Mouse (Mus musculus) forebrain, embryonic 10.5 days (tissue): ENCODE results near the gene Gria3. TPM values are rescaled to one million over a fixed set of nuclear protein-coding genes. Genes with fewer than 3 reads are reported as not detected.

Source experiments
- DNase-seq: peaks from one replicate; pipeline ENCODE4 v3.0.0-alpha.2; 2017; ENCODE audit warnings: low spot score; ENCODE audit errors: extremely low spot score
- H3K27ac ChIP-seq: fragments of 300-500 bp; sonication (generic); 2 replicates; pipeline ENCODE4 v1.5.1; 2016; ENCODE audit warnings: mild to moderate bottlenecking
- H3K27me3 ChIP-seq: fragments of 300-500 bp; sonication (generic); 2 replicates; pipeline ENCODE4 v1.6.1; 2016; ENCODE audit warnings: mild to moderate bottlenecking; ENCODE audit not compliant: poor library complexity, severe bottlenecking
- H3K36me3 ChIP-seq: fragments of 300-500 bp; sonication (generic); replicated peaks from 2 replicates; pipeline ENCODE4 v1.6.1; 2016; ENCODE audit warnings: mild to moderate bottlenecking, moderate library complexity
- H3K4me1 ChIP-seq: fragments of 300-500 bp; sonication (generic); 2 replicates; pipeline ENCODE4 v1.6.1; 2016
- H3K4me3 ChIP-seq: fragments of 300-500 bp; sonication (generic); 2 replicates; pipeline ENCODE4 v1.5.1; 2016; ENCODE audit warnings: mild to moderate bottlenecking, moderate library complexity
- H3K9me3 ChIP-seq: fragments of 300-500 bp; sonication (generic); 2 replicates; pipeline ENCODE4 v1.6.1; 2016; ENCODE audit warnings: mild to moderate bottlenecking, moderate library complexity
- WGBS: fragments of 180-500 bp; shearing (Covaris S2); methylation state at CpG from one replicate; pipeline ENCODE4 v1.1.7; 2016; 5-methylcytosine and 5-hydroxymethylcytosine counted together
- polyA plus RNA-seq: library from polyadenylated mRNA; unstranded; fragments of >200 nt; fragmentation: Nextera tagmentation; extraction: Ambion mirVana; gene quantifications from 2 replicates; pipeline ENCODE4 v1.2.1, GENCODE M21; 2016

Gene Gria3
- 2.3 and 2.5 TPM in 2 replicates for polyA plus RNA-seq

DNA sequence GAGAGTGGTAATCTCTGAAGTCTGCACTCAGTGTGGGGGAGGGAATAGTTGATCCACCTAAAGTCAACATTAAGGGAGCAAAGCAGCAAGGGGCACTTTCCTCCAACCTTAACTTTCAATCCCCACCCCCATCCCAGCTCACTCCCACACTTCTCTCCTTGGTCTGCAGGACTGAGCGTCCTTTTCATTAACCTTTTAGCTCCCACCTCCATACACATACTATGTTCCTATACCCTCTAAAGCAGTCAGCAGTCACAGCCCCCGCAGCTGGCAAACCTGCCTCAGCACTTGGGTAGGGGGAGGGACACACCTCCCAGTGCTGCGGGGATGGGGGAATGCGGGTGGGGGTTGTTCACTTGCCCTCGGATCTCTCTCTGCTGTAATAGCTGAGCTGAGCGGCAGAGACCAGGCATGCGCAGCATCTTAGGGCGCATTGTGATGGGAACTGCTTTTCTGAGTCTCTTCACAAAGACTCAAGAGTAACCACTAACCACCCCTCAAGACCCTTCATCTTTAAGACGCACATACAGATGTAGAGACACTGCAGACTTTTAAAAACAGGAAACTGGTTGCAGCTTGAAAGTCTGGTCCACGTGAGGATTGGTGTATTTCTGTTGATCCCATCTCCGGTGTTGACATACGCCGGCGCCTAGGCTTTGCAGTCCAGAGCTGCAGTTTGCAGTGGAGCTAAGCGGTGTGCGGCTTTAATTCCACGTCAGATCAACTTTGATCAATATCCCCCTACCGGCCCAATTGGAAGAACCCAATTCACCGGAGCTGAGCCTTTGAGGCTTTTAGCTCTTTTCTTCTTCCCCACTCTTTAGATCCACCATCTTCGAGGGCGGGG lies at the start of gene Gria3:
Gria3 (plus strand) TSS at position 797 of the 847 bp plus-strand sequence.
- Histone ChIP-seq H3K27me3 (peaks cover 45% of the 10 kb centered on the region), H3K27ac (peak within 1 kb of the TSS; percentile 73), H3K9me3 (no peaks in the 10 kb centered on the region), H3K4me3 (peak within 1 kb of the TSS; percentile 54), H3K4me1 (peaks cover 19% of the 10 kb centered on the region), H3K36me3 (no peaks in the 10 kb centered on the region)
- DNase-seq = peak; percentile 32
- 20% methylated on average over 21 of the region's 21 CpGs for WGBS

DNA sequence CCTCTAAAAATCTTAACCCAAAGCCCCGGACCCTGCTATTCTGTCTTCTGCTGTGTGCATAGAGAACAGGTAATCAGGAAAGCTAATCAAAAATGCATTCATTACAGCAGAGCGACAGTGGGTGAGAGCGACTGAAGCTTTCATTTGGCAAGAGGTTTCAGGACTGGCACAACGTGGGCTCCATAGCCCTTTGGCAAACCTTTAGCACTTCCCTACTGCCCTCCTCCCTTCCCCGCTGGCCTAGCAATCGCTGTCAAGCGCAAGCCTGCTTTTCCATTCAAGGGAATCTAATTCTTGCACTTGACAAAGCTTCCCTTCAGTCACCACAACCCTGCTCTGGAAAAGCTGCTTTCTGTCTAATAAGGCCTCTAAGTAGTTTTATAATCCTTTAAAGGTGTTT lies 13.6 kb upstream of the Gria3 start:
- Histone ChIP-seq H3K4me1 (no peaks in the 10 kb centered on the region), H3K4me3 (no peak overlapping the region), H3K36me3 (no peaks in the 10 kb centered on the region), H3K27ac (no peak overlapping the region), H3K9me3 (no peaks in the 10 kb centered on the region), H3K27me3 (no peaks in the 10 kb centered on the region)
- no peak for DNase-seq
- 60% methylated on average over 7 of the region's 7 CpGs for WGBS

DNA sequence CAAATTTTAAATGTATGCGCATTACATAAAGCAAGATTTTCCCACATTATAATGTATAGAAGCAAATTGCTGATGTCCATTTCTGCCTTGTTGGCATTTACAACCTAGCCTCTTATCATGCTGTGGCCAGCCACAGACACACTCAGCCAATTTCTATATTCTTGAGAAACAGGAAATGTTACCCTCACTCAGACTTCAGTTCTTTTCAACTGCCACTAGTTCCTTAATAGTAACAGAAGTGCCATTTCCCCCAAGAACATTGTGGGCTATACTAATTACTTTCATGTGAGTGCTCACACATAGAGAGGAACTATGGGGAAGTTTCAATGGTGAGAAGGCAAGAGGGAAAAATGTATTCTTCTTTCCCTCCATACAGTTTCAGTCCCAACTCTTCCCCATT lies 11.6 kb upstream of the Gria3 start:
- Histone ChIP-seq H3K4me3 (no peak overlapping the region), H3K9me3 (no peaks in the 10 kb centered on the region), H3K36me3 (no peaks in the 10 kb centered on the region), H3K4me1 (no peaks in the 10 kb centered on the region), H3K27ac (no peak overlapping the region), H3K27me3 (no peaks in the 10 kb centered on the region)
- no peak for DNase-seq
- WGBS = 97% methylated on average over 1 of the region's 1 CpGs

DNA sequence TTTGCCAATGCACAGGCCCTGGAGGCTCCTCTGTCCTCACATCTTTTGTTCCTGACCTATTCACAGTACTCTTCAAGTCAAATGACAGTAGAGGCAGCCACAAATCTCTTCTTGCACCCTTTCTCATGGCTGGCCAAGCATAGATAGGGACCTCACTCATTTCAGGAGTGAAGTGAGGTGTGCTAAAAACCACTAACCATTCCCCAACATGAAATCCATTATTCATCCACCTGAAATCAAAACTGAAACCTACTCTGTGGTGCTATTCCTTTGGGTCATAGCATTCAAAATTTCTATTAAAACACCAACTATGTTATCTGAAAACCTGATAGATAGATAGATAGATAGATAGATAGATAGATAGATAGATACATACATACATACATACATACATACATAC lies 2.2 kb upstream of the Gria3 start:
- no peak overlapping the region for H3K27ac ChIP-seq
- no peak overlapping the region for H3K4me3 ChIP-seq
- H3K9me3 ChIP-seq = no peaks in the 10 kb centered on the region
- H3K4me1 ChIP-seq = peaks cover 18% of the 10 kb centered on the region
- peaks cover 29% of the 10 kb centered on the region for H3K27me3 ChIP-seq
- DNase-seq = no peak
- H3K36me3 ChIP-seq = no peaks in the 10 kb centered on the region

DNA sequence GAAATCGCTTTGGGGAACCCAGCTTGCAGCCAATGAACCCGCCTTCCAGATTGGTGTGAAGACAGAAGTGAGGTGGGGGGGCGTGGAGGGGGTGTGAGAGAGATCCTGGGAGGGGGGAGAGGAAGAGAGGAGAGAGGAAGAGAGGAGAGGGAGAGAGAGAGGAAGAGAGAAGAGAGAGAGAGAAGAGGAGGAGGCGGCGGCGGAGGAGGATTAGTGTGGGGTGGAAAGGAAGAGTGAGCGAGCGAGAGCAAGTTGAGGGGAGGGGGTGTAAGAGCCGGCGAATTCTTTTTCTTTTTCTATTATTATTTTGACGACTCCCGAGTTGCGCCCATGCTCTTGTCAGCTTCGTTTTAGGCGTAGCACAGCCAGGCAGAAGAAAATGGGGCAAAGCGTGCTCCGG lies 532 bp downstream of the Gria3 start:
- DNase-seq = no peak

DNA sequence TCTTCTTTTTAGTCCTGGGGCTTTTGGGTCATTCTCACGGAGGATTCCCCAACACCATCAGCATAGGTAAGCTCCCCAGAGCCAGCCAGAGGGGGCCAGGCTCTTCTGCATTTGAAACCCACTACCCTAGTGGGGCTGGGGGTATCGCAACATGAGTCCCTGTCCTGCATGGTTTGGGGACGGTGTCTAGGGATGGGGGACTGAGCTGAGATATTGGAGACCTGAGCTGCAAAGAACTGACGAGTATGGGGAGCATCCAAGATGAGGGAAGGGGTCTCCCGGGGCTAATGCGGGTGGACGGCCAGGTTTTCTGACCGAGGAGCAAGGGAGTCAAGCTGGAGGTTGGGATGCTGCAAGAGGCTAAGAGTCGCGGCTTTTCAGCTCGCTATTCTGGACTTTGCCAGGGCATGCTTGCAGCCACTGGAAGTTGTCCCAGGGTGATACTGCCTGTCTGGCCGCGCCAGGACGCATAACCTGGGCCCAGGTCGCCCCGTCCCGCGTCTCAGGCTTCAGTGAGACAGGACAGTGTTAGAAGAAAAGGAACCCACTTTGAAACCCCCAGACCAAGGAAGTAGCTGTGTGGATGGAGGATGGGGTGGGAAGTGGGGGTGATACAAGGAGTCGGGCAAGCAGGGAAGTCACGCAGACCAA lies 1.1 kb downstream of the Gria3 start:
- DNase-seq = peak; percentile 24
- Histone ChIP-seq H3K4me1 (peaks cover 29% of the 10 kb centered on the region), H3K36me3 (no peaks in the 10 kb centered on the region), H3K9me3 (no peaks in the 10 kb centered on the region), H3K27ac (peak overlapping the region; percentile 73), H3K27me3 (peaks cover 53% of the 10 kb centered on the region), H3K4me3 (peak overlapping the region; percentile 54)
- 18% methylated on average over 20 of the region's 20 CpGs for WGBS

More for the DNA sequence above, 532 bp downstream of the Gria3 start:
- no peaks in the 10 kb centered on the region for H3K9me3 ChIP-seq
- H3K4me3 ChIP-seq = peak overlapping the region; percentile 54
- H3K36me3 ChIP-seq = no peaks in the 10 kb centered on the region
- WGBS = 11% methylated on average over 17 of the region's 17 CpGs
- H3K27me3 ChIP-seq = peaks cover 53% of the 10 kb centered on the region
- peak overlapping the region; percentile 73 for H3K27ac ChIP-seq
- H3K4me1 ChIP-seq = peaks cover 25% of the 10 kb centered on the region

DNA sequence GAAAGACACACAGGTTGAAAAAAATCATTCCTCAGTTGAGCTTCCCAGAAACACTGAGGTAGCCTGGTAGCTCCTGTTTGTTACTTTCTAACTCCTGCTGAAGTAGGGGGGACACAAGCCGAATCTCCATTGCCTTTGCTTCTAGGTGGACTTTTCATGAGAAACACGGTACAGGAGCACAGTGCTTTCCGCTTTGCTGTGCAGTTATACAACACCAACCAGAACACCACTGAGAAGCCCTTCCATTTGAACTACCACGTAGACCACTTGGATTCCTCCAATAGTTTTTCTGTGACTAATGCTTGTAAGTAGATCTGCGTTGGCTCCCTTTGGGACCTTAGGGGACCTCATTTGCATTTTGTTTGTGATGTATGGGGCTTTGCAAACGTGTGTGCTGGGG lies 2.0 kb downstream of the Gria3 start:
- Histone ChIP-seq H3K36me3 (no peaks in the 10 kb centered on the region), H3K4me1 (peaks cover 29% of the 10 kb centered on the region), H3K27me3 (peaks cover 53% of the 10 kb centered on the region), H3K9me3 (no peaks in the 10 kb centered on the region), H3K27ac (0 out of 2 replicates have a peak overlapping the region, but pooled peaks have one; percentile 73), H3K4me3 (peak overlapping the region; percentile 54)
- DNase-seq = no peak
- 21% methylated on average over 6 of the region's 6 CpGs for WGBS

DNA sequence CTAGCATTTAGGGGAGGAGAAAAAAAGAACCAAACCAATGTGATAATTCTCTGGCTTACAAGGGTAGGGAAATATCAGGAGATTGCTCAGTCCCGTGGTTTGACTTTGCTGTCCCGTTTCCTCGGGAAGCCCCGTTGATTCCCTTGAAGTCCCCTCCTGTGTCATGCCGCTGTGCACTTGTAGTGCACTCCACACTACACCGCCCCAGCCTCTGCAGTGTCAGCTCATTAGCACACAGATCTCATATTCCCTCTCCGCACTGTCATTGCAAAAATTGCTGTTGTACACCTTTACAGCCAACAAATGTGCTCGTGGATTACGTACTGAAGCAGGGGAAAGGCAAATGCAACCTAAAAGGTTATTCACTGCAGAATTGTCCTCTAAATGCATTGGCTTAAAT lies 5.6 kb downstream of the Gria3 start:
- no peaks in the 10 kb centered on the region for H3K36me3 ChIP-seq
- no peak for DNase-seq
- no peaks in the 10 kb centered on the region for H3K9me3 ChIP-seq
- H3K27ac ChIP-seq = no peak overlapping the region
- H3K27me3 ChIP-seq = peaks cover 46% of the 10 kb centered on the region
- 53% methylated on average over 9 of the region's 9 CpGs for WGBS
- H3K4me1 ChIP-seq = peaks cover 24% of the 10 kb centered on the region
- no peak overlapping the region for H3K4me3 ChIP-seq

DNA sequence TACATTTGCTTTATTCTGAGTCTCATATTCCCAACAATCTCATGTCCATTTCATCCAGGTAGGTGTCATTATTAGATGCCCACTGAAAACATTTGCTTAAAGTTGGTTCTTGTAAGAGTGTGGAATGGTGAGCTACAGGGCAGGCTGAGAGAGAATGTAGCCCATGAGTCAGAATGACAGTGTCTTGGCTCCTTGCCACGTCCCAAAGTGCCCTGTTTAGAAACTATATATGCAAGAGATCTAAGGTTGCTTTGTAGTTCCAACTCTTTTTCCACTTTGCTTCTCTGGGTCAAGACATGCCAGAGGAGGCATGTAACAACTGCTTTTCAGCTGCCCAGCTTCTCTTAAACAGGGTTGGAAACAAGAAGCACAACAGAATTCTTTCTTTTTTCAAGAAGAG lies 9.1 kb downstream of the Gria3 start:
- WGBS = 65% methylated on average over 1 of the region's 1 CpGs
- H3K4me1 ChIP-seq = peaks cover 11% of the 10 kb centered on the region
- no peaks in the 10 kb centered on the region for H3K36me3 ChIP-seq
- H3K9me3 ChIP-seq = no peaks in the 10 kb centered on the region
- H3K27ac ChIP-seq = no peak overlapping the region
- DNase-seq = no peak
- H3K4me3 ChIP-seq = no peak overlapping the region
- H3K27me3 ChIP-seq = peaks cover 13% of the 10 kb centered on the region

DNA sequence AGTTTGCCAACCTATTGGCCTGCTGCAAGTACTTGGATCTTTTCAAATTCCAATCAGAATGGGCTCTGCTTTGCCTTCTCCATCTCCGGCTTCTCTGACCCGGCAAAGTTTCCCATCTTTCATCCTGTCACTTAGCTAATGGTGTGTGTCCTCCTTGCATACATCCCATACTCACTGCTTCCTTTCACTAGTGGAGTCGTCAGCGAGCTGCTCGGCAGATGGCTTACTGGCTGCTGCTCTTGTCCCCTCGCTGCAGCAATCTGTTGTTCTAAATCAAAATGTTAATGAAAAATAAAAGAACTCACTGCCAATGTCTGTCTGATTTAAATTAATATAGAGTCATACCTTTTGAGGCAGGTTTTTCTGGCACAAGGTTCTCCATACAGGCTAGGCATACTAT lies 25.0 kb downstream of the Gria3 start:
- no peak for DNase-seq

DNA sequence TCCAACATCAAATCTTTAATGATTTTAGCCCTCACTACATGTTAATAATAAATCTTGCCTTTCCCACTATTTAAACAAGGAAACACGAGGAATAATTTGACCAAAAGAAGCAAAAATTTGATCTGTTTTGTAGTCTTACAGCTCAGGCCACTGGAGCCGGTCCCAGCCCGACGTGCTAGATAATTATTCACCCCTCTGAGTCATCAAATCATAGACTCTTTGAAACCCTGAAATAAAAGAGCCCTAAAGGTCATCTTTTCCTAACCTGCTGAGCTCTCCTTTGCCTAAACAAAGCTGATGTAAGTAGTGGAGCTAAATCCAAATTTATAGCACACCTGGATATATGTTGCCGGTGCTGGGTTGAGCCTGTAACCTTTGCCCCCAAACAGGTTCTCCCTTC lies 27.4 kb downstream of the Gria3 start:
- Histone ChIP-seq H3K4me3 (no peak overlapping the region), H3K27ac (no peak overlapping the region), H3K27me3 (no peaks in the 10 kb centered on the region), H3K4me1 (no peaks in the 10 kb centered on the region), H3K9me3 (no peaks in the 10 kb centered on the region), H3K36me3 (no peaks in the 10 kb centered on the region)
- 78% methylated on average over 5 of the region's 5 CpGs for WGBS
- no peak for DNase-seq

More for the DNA sequence above, 25.0 kb downstream of the Gria3 start:
- H3K27ac ChIP-seq = no peak overlapping the region
- 76% methylated on average over 6 of the region's 6 CpGs for WGBS
- H3K4me1 ChIP-seq = no peaks in the 10 kb centered on the region
- no peaks in the 10 kb centered on the region for H3K9me3 ChIP-seq
- H3K27me3 ChIP-seq = no peaks in the 10 kb centered on the region
- H3K36me3 ChIP-seq = no peaks in the 10 kb centered on the region
- H3K4me3 ChIP-seq = no peak overlapping the region

DNA sequence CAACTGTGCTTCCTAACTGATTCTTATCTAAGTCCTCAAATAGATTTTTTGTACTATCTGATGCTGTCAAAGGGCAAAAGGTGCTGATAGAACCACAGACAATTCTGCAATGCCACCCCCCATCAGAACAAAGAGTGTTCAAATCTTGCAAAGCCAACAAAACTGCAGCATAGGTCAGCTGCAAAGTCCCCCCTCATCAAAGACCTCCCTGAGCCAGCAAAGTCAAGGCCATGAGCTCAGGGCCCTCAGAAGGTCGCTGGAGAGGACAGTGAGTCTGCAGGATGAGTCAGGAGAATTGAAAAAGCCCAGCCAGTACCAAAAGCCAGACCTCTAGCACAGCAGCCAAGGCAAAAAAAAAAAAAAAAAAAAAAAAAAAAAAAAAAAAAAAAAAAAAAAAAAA lies 34.9 kb downstream of the Gria3 start:
- no peaks in the 10 kb centered on the region for H3K4me1 ChIP-seq
- no peaks in the 10 kb centered on the region for H3K36me3 ChIP-seq
- H3K27me3 ChIP-seq = no peaks in the 10 kb centered on the region
- H3K27ac ChIP-seq = no peak overlapping the region
- no peak for DNase-seq
- no peaks in the 10 kb centered on the region for H3K9me3 ChIP-seq
- WGBS = 25% methylated on average over 1 of the region's 1 CpGs
- H3K4me3 ChIP-seq = no peak overlapping the region

DNA sequence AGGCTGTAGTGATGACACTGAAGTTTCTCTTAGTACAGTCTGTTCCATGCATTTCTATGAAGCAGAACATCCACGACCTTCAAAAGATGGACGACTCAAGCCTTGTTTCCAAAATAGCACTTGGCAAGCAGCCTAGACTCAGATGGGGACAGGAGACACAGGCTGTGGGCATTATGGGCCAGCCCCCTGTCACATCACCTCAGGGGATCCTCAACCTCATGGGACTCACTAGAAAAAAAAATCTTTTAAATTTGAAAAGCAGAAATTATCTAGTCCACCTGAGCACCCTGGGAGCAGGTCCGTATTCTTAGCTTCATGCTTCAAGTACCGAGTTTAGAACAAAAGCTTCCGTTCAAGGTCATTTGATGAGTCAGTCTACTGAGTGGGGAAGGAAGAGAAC lies 38.2 kb downstream of the Gria3 start:
- Histone ChIP-seq H3K9me3 (no peaks in the 10 kb centered on the region), H3K4me1 (no peaks in the 10 kb centered on the region), H3K27me3 (no peaks in the 10 kb centered on the region), H3K27ac (no peak overlapping the region), H3K36me3 (no peaks in the 10 kb centered on the region), H3K4me3 (no peak overlapping the region)
- DNase-seq = no peak
- WGBS = 90% methylated on average over 5 of the region's 5 CpGs
